In the genomic region with DNA sequence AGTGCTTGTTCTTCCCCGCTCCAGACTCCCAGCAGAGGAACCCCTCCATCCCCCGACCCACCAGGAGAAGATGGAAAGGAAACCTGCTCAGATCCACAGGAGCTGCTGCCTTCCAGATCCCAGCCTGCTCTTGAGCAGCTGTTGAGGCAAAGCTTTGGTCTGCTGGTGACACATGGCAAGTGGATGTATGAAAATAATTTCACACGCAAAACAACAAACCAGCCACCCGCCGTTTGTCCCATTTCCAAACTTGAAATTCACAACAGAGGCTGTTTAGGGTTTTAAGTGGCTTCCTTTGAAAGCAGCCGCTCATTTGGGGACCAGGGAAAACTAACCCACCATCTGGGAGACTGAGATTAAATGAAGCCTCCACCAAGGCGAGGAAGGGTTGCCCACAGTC, we compare ENCODE assay signal across 24 mouse cellular contexts.
A peak's percentile ranks its signal among the peaks of the same experiment; 100 is the strongest.
DNase-seq lines count a peak whose midpoint lies in the region; ATAC-seq and TF ChIP-seq lines count a peak whose summit lies in the region.
"Had no signal": no experiment of that assay in that cellular context is flagged by ENCODE, and none has a peak within 500 bp of the region (broad histone marks: within the 10 kb centered on the region; RNA-seq: fewer than 3 reads in every experiment).

No protein-coding gene starts in this region.

- no peak for TF ChIP-seq CTCF in brain, embryonic 14.5 days (IDR thresholded peaks at IDR 0.05; ENCODE audit: borderline replicate concordance, extremely low read depth, insufficient read depth, insufficient read length)

- no peak overlapping the region for H3K4me3 ChIP-seq in hindbrain, embryonic 10.5 days
- no peak overlapping the region for H3K4me3 ChIP-seq in hindbrain, embryonic 14.5 days (replicated peaks; ENCODE audit: low read length)
- no peak overlapping the region for H3K4me3 ChIP-seq in forebrain, embryonic 12.5 days (replicated peaks)
- no peak overlapping the region for H3K4me3 ChIP-seq in forebrain, embryonic 15.5 days
- no peak overlapping the region for H3K4me3 ChIP-seq in midbrain, embryonic 14.5 days (replicated peaks; ENCODE audit: low read depth, low read length)
- H3K4me3 ChIP-seq: heart, adult 2 months; heart, embryonic 10.5 days; heart, embryonic 13.5 days; hindbrain, embryonic 12.5 days; intestine, embryonic 15.5 days had no signal

- no peaks in the 10 kb centered on the region for H3K36me3 ChIP-seq in hindbrain, embryonic 10.5 days
- no peaks in the 10 kb centered on the region for H3K36me3 ChIP-seq in hindbrain, embryonic 14.5 days (replicated peaks; ENCODE audit: control insufficient read depth, insufficient read depth)
- no peaks in the 10 kb centered on the region for H3K36me3 ChIP-seq in forebrain, embryonic 12.5 days (replicated peaks)
- H3K36me3 ChIP-seq in forebrain, embryonic 15.5 days = no peaks in the 10 kb centered on the region
- H3K36me3 ChIP-seq in midbrain, embryonic 14.5 days (ENCODE audit: control insufficient read depth, insufficient read depth, low read length) = no peaks in the 10 kb centered on the region
- H3K36me3 ChIP-seq: heart, embryonic 10.5 days; heart, embryonic 13.5 days; hindbrain, embryonic 12.5 days; intestine, embryonic 15.5 days had no signal

- H3K4me1 ChIP-seq in hindbrain, embryonic 10.5 days (replicated peaks) = peaks cover 29% of the 10 kb centered on the region
- peaks cover 8% of the 10 kb centered on the region; the same call in 1 of the 2 replicates for H3K4me1 ChIP-seq in hindbrain, embryonic 14.5 days (replicated peaks; ENCODE audit: control insufficient read depth, insufficient read depth, low read length)
- H3K4me1 ChIP-seq in forebrain, embryonic 12.5 days = peaks cover 29% of the 10 kb centered on the region
- peaks cover 30% of the 10 kb centered on the region for H3K4me1 ChIP-seq in forebrain, embryonic 15.5 days
- H3K4me1 ChIP-seq in midbrain, embryonic 14.5 days (ENCODE audit: control insufficient read depth, insufficient read depth, low read length) = peaks cover 19% of the 10 kb centered on the region; the same call in 1 of the 2 replicates
- H3K4me1 ChIP-seq: heart, embryonic 10.5 days; heart, embryonic 13.5 days; intestine, embryonic 15.5 days had no signal

- no peak for DNase-seq in hindbrain, embryonic 10.5 days (ENCODE audit: low spot score)
- DNase-seq in hindbrain, embryonic 14.5 days (ENCODE audit: low spot score) = no peak
- DNase-seq in brain, embryonic 14.5 days (ENCODE audit: low read depth) = peak; percentile 84
- DNase-seq in kidney, postnatal 14 days = no peak
- no peak for DNase-seq in midbrain, embryonic 14.5 days
- no peak for DNase-seq in frontal cortex, adult 2 months (ENCODE audit: extremely low spot score in 1 of 2, low spot score in 1 of 2)
- DNase-seq: adrenal gland, adult 8-10 months; adrenal gland, postnatal 25 days; cerebellum, adult 18-20 months; cerebellum, adult 9-10 months; cerebellum, postnatal 14 days; gastrocnemius, postnatal 10 days; gastrocnemius, postnatal 36 days; heart, adult 2 months; heart, postnatal 14 days; heart, postnatal 4 days had no signal

- no peak overlapping the region for H3K4me2 ChIP-seq in hindbrain, embryonic 14.5 days (replicated peaks)
- no peak overlapping the region for H3K4me2 ChIP-seq in forebrain, embryonic 12.5 days
- no peak overlapping the region for H3K4me2 ChIP-seq in forebrain, embryonic 15.5 days (replicated peaks)
- no peak overlapping the region for H3K4me2 ChIP-seq in midbrain, embryonic 14.5 days (ENCODE audit: low read length)
- H3K4me2 ChIP-seq: heart, embryonic 13.5 days; hindbrain, embryonic 12.5 days; intestine, embryonic 15.5 days had no signal

- H3K27me3 ChIP-seq in hindbrain, embryonic 10.5 days (ENCODE audit: insufficient read depth, poor library complexity, severe bottlenecking) = peaks cover 18% of the 10 kb centered on the region; the same call in 1 of the 2 replicates
- H3K27me3 ChIP-seq in hindbrain, embryonic 14.5 days (ENCODE audit: control insufficient read depth, insufficient read depth, low read length) = no peaks in the 10 kb centered on the region
- H3K27me3 ChIP-seq in forebrain, embryonic 12.5 days = peaks cover 40% of the 10 kb centered on the region
- H3K27me3 ChIP-seq in forebrain, embryonic 15.5 days = 0 out of 2 replicates have a peak, but pooled peaks cover 2% of the 10 kb centered on the region
- H3K27me3 ChIP-seq in midbrain, embryonic 14.5 days (ENCODE audit: control insufficient read depth, insufficient read depth, low read length) = no peaks in the 10 kb centered on the region
- H3K27me3 ChIP-seq: hindbrain, embryonic 12.5 days; intestine, embryonic 15.5 days had no signal

- WGBS in hindbrain, embryonic 10.5 days = 80% methylated on average over 7 of the region's 7 CpGs
- WGBS in hindbrain, embryonic 14.5 days = 75% methylated on average over 7 of the region's 7 CpGs
- WGBS in forebrain, embryonic 12.5 days = 61% methylated on average over 7 of the region's 7 CpGs
- 37% methylated on average over 7 of the region's 7 CpGs for WGBS in forebrain, embryonic 15.5 days
- 85% methylated on average over 7 of the region's 7 CpGs for WGBS in midbrain, embryonic 14.5 days

- TF ChIP-seq POLR2A in brain, embryonic 14.5 days (IDR thresholded peaks at IDR 0.05; ENCODE audit: borderline replicate concordance, extremely low read depth, insufficient read depth, insufficient read length, poor library complexity, severe bottlenecking) = no peak

- H3K9me3 ChIP-seq in hindbrain, embryonic 10.5 days = no peaks in the 10 kb centered on the region
- no peaks in the 10 kb centered on the region for H3K9me3 ChIP-seq in hindbrain, embryonic 14.5 days (ENCODE audit: control insufficient read depth, low read length)
- no peaks in the 10 kb centered on the region for H3K9me3 ChIP-seq in forebrain, embryonic 12.5 days
- H3K9me3 ChIP-seq in forebrain, embryonic 15.5 days = no peaks in the 10 kb centered on the region
- H3K9me3 ChIP-seq in midbrain, embryonic 14.5 days (ENCODE audit: control insufficient read depth, low read length) = no peaks in the 10 kb centered on the region
- H3K9me3 ChIP-seq: heart, embryonic 10.5 days; heart, embryonic 13.5 days; hindbrain, embryonic 12.5 days; intestine, embryonic 15.5 days had no signal

- ATAC-seq in hindbrain, embryonic 14.5 days (ENCODE audit: low FRiP score) = no peak
- peak; percentile 10; the same call in 1 of the 2 replicates for ATAC-seq in forebrain, embryonic 12.5 days (ENCODE audit: low FRiP score)
- ATAC-seq in forebrain, embryonic 15.5 days (replicated peaks) = peak; percentile 60
- ATAC-seq in midbrain, embryonic 14.5 days (ENCODE audit: low FRiP score, low TSS enrichment) = no peak
- ATAC-seq: activated CD4-positive, CD25-positive, alpha-beta regulatory T cell, adult 4 months; hindbrain, embryonic 16.5 days; intestine, embryonic 15.5 days had no signal

- no peak overlapping the region for H3K9ac ChIP-seq in hindbrain, embryonic 14.5 days
- no peak overlapping the region for H3K9ac ChIP-seq in forebrain, embryonic 12.5 days
- no peak overlapping the region for H3K9ac ChIP-seq in forebrain, embryonic 15.5 days (replicated peaks)
- H3K9ac ChIP-seq in midbrain, embryonic 14.5 days (replicated peaks; ENCODE audit: low read length) = no peak overlapping the region
- H3K9ac ChIP-seq: heart, embryonic 13.5 days; hindbrain, embryonic 12.5 days; intestine, embryonic 15.5 days had no signal

- H3K27ac ChIP-seq in hindbrain, embryonic 10.5 days = peak overlapping the region; percentile 6; the same call in 1 of the 2 replicates
- no peak overlapping the region for H3K27ac ChIP-seq in hindbrain, embryonic 14.5 days
- peak overlapping the region; percentile 59 for H3K27ac ChIP-seq in forebrain, embryonic 12.5 days
- H3K27ac ChIP-seq in forebrain, embryonic 15.5 days (replicated peaks) = peak overlapping the region; percentile 56
- H3K27ac ChIP-seq in midbrain, embryonic 14.5 days (replicated peaks; ENCODE audit: low read depth, low read length) = no peak overlapping the region
- H3K27ac ChIP-seq: heart, adult 2 months; heart, embryonic 10.5 days; heart, embryonic 13.5 days; hindbrain, embryonic 12.5 days; intestine, embryonic 15.5 days had no signal

Comparison
In these comparisons a context has a peak if more than half of its experiments do, and no peak if none do; other contexts are left out.
1. H3K27ac ChIP-seq: peak in hindbrain, embryonic 10.5 days (single experiment), forebrain, embryonic 12.5 days (single experiment) and forebrain, embryonic 15.5 days (single experiment); none in hindbrain, embryonic 14.5 days (single experiment) and midbrain, embryonic 14.5 days (single experiment).
2. ATAC-seq: peak in forebrain, embryonic 12.5 days (single experiment) and forebrain, embryonic 15.5 days (single experiment); none in hindbrain, embryonic 14.5 days (single experiment) and midbrain, embryonic 14.5 days (single experiment).